Mouse (Mus musculus): Measurements from ENCODE around the gene Chrnd. TPM values are rescaled to one million over a fixed set of nuclear protein-coding genes. Genes with fewer than 3 reads are reported as not detected.

Chrnd gene
- total RNA-seq, 2 experiments from 2014 or later, result not detected

DNA sequence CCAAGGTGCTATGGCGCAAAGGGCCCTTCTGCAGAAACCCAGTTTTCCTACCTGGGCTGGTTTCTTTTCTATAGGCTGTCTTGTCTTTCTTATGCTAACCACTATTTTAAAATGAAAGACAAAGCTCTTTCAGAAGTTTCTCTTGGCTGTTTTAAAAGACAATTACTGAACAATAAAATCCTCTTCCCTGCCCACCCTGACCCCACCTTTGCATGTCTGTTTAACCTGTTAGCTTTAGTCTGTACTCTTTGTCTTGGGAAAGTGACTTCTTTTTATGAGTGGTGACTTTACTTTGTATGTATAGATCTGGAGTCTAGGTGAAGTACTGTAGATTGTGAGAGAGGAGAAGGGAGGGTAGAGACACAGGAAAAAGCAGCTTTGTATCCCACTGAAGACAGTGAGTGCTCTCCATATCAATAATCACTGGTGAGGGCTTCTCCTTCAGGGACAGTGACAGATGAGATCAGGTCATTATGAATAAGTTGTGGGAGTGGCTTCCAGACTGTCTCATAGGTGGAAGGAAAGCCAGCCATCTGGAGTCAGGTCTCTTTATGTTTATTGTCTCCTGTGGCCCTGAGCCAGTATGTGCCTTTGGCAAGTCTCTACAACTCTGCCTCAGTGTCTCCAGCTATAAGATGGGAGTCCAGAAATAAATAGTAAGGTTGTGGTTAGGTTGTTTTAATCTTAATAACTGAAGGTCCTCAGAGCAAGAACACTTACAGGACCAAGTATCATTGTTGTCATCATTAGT is 36.2 kb downstream of the Chrnd start:
- DNase-seq (ENCODE audit: extremely low spot score in 1 of 2, low spot score in 1 of 2), result no peak

GRCm38 (mm10) chr1:87227160-87227550 is 36.7 kb downstream of the Chrnd start:
- no peak for DNase-seq (ENCODE audit: extremely low spot score in 1 of 2, low spot score in 1 of 2)

GRCm38 (mm10) chr1:87230606-87231005 is 40.2 kb downstream of the Chrnd start:
- DNase-seq (ENCODE audit: extremely low spot score in 1 of 2, low spot score in 1 of 2), result no peak

GRCm38 (mm10) chr1:87232197-87232596 is 41.8 kb downstream of the Chrnd start:
- DNase-seq (ENCODE audit: extremely low spot score in 1 of 2, low spot score in 1 of 2), result no peak

GRCm38 (mm10) chr1:87239056-87239455 is 48.6 kb downstream of the Chrnd start:
- no peak for DNase-seq (ENCODE audit: extremely low spot score in 1 of 2, low spot score in 1 of 2)

- DNase-seq (ENCODE audit: extremely low spot score in 1 of 2, low spot score in 1 of 2), result no peak
These were observed 52.6 kb downstream of the Chrnd start for GRCm38 (mm10) chr1:87243021-87243420.

DNA sequence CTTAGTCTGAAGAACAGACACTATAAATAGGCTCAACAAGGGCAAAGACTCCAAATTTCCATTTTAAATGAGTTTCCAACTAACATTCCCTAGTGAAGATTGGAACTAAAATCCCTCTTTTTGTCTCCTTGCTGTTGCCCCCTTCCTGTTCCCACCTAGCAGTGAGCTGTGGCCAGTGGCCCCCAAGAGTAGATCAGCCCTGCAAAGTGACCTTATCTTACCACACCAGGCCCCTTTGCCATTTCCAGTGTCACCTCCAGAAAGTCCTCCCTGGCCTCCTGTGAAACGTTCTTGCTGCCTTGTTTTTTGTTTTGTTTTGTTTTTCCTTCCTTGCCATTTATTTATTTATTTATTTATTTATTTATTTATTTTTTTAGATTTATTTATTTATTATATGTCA is 55.0 kb downstream of the Chrnd start:
- DNase-seq (ENCODE audit: extremely low spot score in 1 of 2, low spot score in 1 of 2), result no peak

DNA sequence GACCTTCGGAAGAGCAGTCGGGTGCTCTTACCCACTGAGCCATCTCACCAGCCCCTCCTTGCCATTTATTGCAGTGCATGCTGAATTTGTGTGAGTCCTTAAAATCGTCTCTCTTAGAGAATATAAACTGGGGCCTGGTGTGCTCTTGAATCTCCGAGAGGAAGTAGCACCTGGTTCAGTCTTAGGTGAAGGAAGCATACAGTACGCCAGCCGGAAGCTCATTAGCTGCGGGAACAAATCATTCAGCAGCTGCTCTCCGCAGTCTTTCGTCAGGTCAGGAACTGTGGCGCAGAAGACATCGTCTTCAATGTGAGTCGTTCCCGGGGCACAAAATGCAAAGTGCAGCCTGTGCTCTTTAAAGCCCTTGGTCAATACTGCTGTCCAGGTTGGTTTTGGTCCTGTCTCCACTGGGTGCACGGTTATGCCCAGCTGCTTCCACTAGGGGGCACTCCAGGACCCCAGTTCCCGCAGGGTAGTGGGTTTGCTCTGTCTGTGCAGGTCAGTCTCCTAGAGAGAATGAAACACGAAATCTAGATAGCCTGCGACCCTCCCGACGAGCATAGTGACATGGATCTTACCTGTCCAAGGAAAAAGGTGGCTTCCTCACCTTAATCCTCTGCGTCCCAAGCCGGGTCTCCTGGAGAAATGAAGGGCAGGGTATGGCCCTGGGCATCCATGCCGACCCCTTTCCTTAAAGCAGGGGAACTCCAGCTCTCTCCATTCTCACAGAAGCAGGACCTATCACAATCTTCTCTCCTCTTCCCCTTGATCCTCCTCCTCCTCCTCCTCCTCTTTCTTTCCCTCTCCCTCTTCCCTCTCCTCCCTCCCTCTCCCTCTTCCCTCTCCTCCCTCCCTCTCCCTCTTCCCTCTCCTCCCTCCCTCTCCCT is 55.8 kb downstream of the Chrnd start:
- DNase-seq (ENCODE audit: extremely low spot score in 1 of 2, low spot score in 1 of 2), result peak; percentile 87 to 90

Other genes starting within 250 kb of the Chrnd start
- gene Alppl2, start 100.7 kb upstream of the Chrnd start, total RNA-seq (2021), result not detected
- gene Alpi, start 89.0 kb upstream of the Chrnd start, total RNA-seq (2021), result not detected
- gene Akp3, start 65.6 kb upstream of the Chrnd start, total RNA-seq (2021), result not detected
- gene Ecel1, start 34.1 kb upstream of the Chrnd start, total RNA-seq (2021), result 1 to 10 TPM; 1.4 to 3.6 TPM
- gene Prss56, start 7.3 kb upstream of the Chrnd start, total RNA-seq (2021), result under 1 TPM; 0.34 to 0.42 TPM
- gene Chrng, start 14.1 kb downstream of the Chrnd start, total RNA-seq (2021), result not detected
- gene Eif4e2, start 23.3 kb downstream of the Chrnd start, total RNA-seq (2021), result 10 to 100 TPM; 59.6 to 66.5 TPM
- 10 to 100 TPM; 16.3 to 17.2 TPM for gene Efhd1, start 73.8 kb downstream of the Chrnd start, total RNA-seq (2021)
- gene Gigyf2, start 136.4 kb downstream of the Chrnd start, total RNA-seq (2021), result 100 to 1,000 TPM in 1 of 2 experiments, 10 to 100 TPM in 1; 96.8 to 112 TPM
- gene Kcnj13, start 204.1 kb downstream of the Chrnd start, total RNA-seq (2021), result 1 to 10 TPM; 1.3 to 1.4 TPM